Mouse (Mus musculus) lung, adult 2 months (tissue): ENCODE measurements around the gene Tmem253.

ENCODE experiments used
- CTCF ChIP-seq: fragments of 200-500 bp; IDR thresholded peaks from 2 replicates; pipeline ENCODE4 v1.5.1; 2011; ENCODE audit warnings: mild to moderate bottlenecking, low read length, control low read depth; ENCODE audit not compliant: insufficient read depth
- POLR2A ChIP-seq: fragments of 200-500 bp; IDR thresholded peaks from 2 replicates; pipeline ENCODE4 v1.6.1; 2011; ENCODE audit warnings: low read depth, mild to moderate bottlenecking, control low read depth, low read length, borderline replicate concordance; ENCODE audit errors: extremely low read depth

DNA sequence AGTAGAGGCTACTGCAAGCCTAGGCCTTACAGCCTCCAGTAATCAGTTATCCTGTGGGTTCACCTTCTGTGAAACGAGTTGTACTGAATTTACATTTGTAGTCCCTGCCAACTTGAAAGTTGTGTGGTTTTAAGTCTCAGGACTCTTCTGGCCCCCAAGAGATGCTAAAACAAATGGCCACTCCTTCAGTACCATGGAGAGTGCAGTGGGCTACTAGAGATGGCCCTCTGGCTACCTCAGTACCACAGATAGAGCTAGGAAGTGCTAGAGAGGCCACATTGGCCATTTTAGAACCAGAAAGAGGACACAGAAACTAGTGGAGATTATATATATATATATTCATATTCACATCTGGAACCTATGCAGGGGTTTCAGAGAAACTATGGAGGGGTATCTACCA lies 3.8 kb upstream of the Tmem253 start:
- TF ChIP-seq CTCF (no peak), POLR2A (no peak)
